Mouse (Mus musculus) kidney, embryonic 14.5 days (tissue): ENCODE data around the gene 1700023F06Rik. TPM values are rescaled to one million over a fixed set of nuclear protein-coding genes. Genes with fewer than 3 reads are reported as not detected.

Experiments
- ATAC-seq: fragments of 200-750 bp; cut with Nextera tagmentation; 2 replicates; pipeline ENCODE4 v1.8.0; 2017; ENCODE audit warnings: moderate number of reproducible peaks, mild to moderate bottlenecking, moderate TSS enrichment, moderate library complexity; ENCODE audit not compliant: low FRiP score, low TSS enrichment
- H3K27ac ChIP-seq: fragments of 300-500 bp; sonication (generic); 2 replicates; pipeline ENCODE4 v1.5.1; 2014; ENCODE audit warnings: low read depth, mild to moderate bottlenecking, low read length, moderate library complexity, mixed read lengths
- H3K27me3 ChIP-seq: fragments of 300-500 bp; sonication (generic); 2 replicates; pipeline ENCODE4 v1.6.1; 2014; ENCODE audit warnings: mild to moderate bottlenecking, low read length; ENCODE audit not compliant: control insufficient read depth, insufficient read depth
- H3K36me3 ChIP-seq: fragments of 300-500 bp; sonication (generic); 2 replicates; pipeline ENCODE4 v1.6.1; 2014; ENCODE audit warnings: low read length, mixed read lengths; ENCODE audit not compliant: control insufficient read depth, insufficient read depth
- H3K4me1 ChIP-seq: fragments of 300-500 bp; sonication (generic); 2 replicates; pipeline ENCODE4 v1.6.1; 2014; ENCODE audit warnings: low read length, mixed read lengths; ENCODE audit not compliant: control insufficient read depth, insufficient read depth
- H3K4me2 ChIP-seq: fragments of 300-500 bp; sonication (generic); replicated peaks from 2 replicates; pipeline ENCODE4 v1.6.1; 2014; ENCODE audit warnings: low read depth, mild to moderate bottlenecking, low read length
- H3K4me3 ChIP-seq: fragments of 300-500 bp; sonication (generic); 2 replicates; pipeline ENCODE4 v1.5.1; 2014; ENCODE audit warnings: mild to moderate bottlenecking, low read length
- H3K9ac ChIP-seq: fragments of 300-500 bp; sonication (generic); 2 replicates; pipeline ENCODE4 v1.6.1; 2014; ENCODE audit warnings: low read depth, mild to moderate bottlenecking, low read length, moderate library complexity
- H3K9me3 ChIP-seq: fragments of 300-500 bp; sonication (generic); 2 replicates; pipeline ENCODE4 v1.6.1; 2016; ENCODE audit warnings: low read length; ENCODE audit not compliant: control insufficient read depth
- WGBS: fragments of 180-500 bp; shearing (Covaris S2); extraction: QIAGEN DNeasy Blood & Tissue Kit; methylation state at CpG from one replicate; pipeline ENCODE4 v1.1.7; 2014; 5-methylcytosine and 5-hydroxymethylcytosine counted together
- polyA plus RNA-seq: library from polyadenylated mRNA; unstranded; fragments of >200 nt; fragmentation: Nextera tagmentation; extraction: Ambion mirVana; gene quantifications from 2 replicates; pipeline ENCODE4 v1.2.1, GENCODE M21; 2014

The 1700023F06Rik gene
- 0.26 and 0.29 TPM in 2 replicates for polyA plus RNA-seq

GRCm38 (mm10) chr11:103208458-103208857 is at the start of gene 1700023F06Rik:
Gene 1700023F06Rik (minus strand): TSS chr11:103208558.
- Histone ChIP-seq H3K4me1 (no peaks in the 10 kb centered on the region), H3K36me3 (no peaks in the 10 kb centered on the region), H3K27ac (no peak within 1 kb of the TSS), H3K9me3 (no peaks in the 10 kb centered on the region), H3K4me2 (no peak within 1 kb of the TSS), H3K4me3 (no peak within 1 kb of the TSS), H3K27me3 (no peaks in the 10 kb centered on the region), H3K9ac (no peak within 1 kb of the TSS)
- ATAC-seq, result no peak
- WGBS, result 91% methylated on average over 3 of the region's 3 CpGs

- H3K9ac ChIP-seq, result no peak overlapping the region
- H3K36me3 ChIP-seq, result no peaks in the 10 kb centered on the region
- no peak overlapping the region for H3K27ac ChIP-seq
- H3K4me1 ChIP-seq, result peaks cover 20% of the 10 kb centered on the region
- H3K27me3 ChIP-seq, result no peaks in the 10 kb centered on the region
- no peak for ATAC-seq
- H3K4me2 ChIP-seq, result no peak overlapping the region
- WGBS, result 90% methylated on average over 4 of the region's 4 CpGs
- no peak overlapping the region for H3K4me3 ChIP-seq
- no peaks in the 10 kb centered on the region for H3K9me3 ChIP-seq
Observed at GRCm38 (mm10) chr11:103257938-103258481, 49.7 kb upstream of the 1700023F06Rik start.

GRCm38 (mm10) chr11:103253605-103254004 is 45.2 kb upstream of the 1700023F06Rik start:
- H3K9ac ChIP-seq, result no peak overlapping the region
- no peak for ATAC-seq
- H3K4me2 ChIP-seq, result no peak overlapping the region
- no peaks in the 10 kb centered on the region for H3K9me3 ChIP-seq
- H3K36me3 ChIP-seq, result no peaks in the 10 kb centered on the region
- H3K27ac ChIP-seq, result no peak overlapping the region
- no peak overlapping the region for H3K4me3 ChIP-seq
- H3K4me1 ChIP-seq, result peaks cover under 1% of the 10 kb centered on the region; the same call in 1 of the 2 replicates
- WGBS, result 78% methylated on average over 5 of the region's 5 CpGs
- H3K27me3 ChIP-seq, result no peaks in the 10 kb centered on the region

GRCm38 (mm10) chr11:103252380-103252779 is 44.0 kb upstream of the 1700023F06Rik start:
- H3K4me1 ChIP-seq, result peaks cover 10% of the 10 kb centered on the region
- 88% methylated on average over 5 of the region's 5 CpGs for WGBS
- H3K4me3 ChIP-seq, result no peak overlapping the region
- no peaks in the 10 kb centered on the region for H3K36me3 ChIP-seq
- no peaks in the 10 kb centered on the region for H3K9me3 ChIP-seq
- H3K27me3 ChIP-seq, result no peaks in the 10 kb centered on the region
- no peak for ATAC-seq
- H3K4me2 ChIP-seq, result no peak overlapping the region
- no peak overlapping the region for H3K9ac ChIP-seq
- no peak overlapping the region for H3K27ac ChIP-seq

- ATAC-seq, result no peak
- Histone ChIP-seq H3K4me2 (no peak overlapping the region), H3K36me3 (no peaks in the 10 kb centered on the region), H3K9ac (no peak overlapping the region), H3K4me1 (peaks cover 23% of the 10 kb centered on the region), H3K27ac (no peak overlapping the region), H3K4me3 (no peak overlapping the region), H3K27me3 (no peaks in the 10 kb centered on the region), H3K9me3 (no peaks in the 10 kb centered on the region)
- 90% methylated on average over 3 of the region's 3 CpGs for WGBS
Observed at GRCm38 (mm10) chr11:103250324-103250723, 42.0 kb upstream of the 1700023F06Rik start.

GRCm38 (mm10) chr11:103249509-103249908 is 41.2 kb upstream of the 1700023F06Rik start:
- no peak overlapping the region for H3K27ac ChIP-seq
- 72% methylated on average over 6 of the region's 6 CpGs for WGBS
- no peaks in the 10 kb centered on the region for H3K36me3 ChIP-seq
- no peak overlapping the region for H3K9ac ChIP-seq
- no peak for ATAC-seq
- H3K27me3 ChIP-seq, result no peaks in the 10 kb centered on the region
- peaks cover 26% of the 10 kb centered on the region for H3K4me1 ChIP-seq
- no peak overlapping the region for H3K4me2 ChIP-seq
- H3K9me3 ChIP-seq, result no peaks in the 10 kb centered on the region
- no peak overlapping the region for H3K4me3 ChIP-seq

- Histone ChIP-seq H3K4me3 (no peak overlapping the region), H3K4me1 (peaks cover 26% of the 10 kb centered on the region), H3K27me3 (no peaks in the 10 kb centered on the region), H3K9ac (no peak overlapping the region), H3K27ac (no peak overlapping the region; the same call in 1 of the 2 replicates), H3K9me3 (no peaks in the 10 kb centered on the region), H3K36me3 (no peaks in the 10 kb centered on the region), H3K4me2 (no peak overlapping the region)
- no peak for ATAC-seq
- WGBS, result 74% methylated on average over 5 of the region's 5 CpGs
Observed at GRCm38 (mm10) chr11:103248837-103249236, 40.5 kb upstream of the 1700023F06Rik start.

GRCm38 (mm10) chr11:103247504-103248177 is 39.3 kb upstream of the 1700023F06Rik start:
- H3K4me3 ChIP-seq, result no peak overlapping the region
- H3K9ac ChIP-seq, result no peak overlapping the region
- H3K36me3 ChIP-seq, result no peaks in the 10 kb centered on the region
- H3K27ac ChIP-seq, result peak overlapping the region; percentile 30; the same call in 1 of the 2 replicates
- no peak overlapping the region for H3K4me2 ChIP-seq
- no peaks in the 10 kb centered on the region for H3K9me3 ChIP-seq
- peaks cover 26% of the 10 kb centered on the region for H3K4me1 ChIP-seq
- WGBS, result 63% methylated on average over 11 of the region's 11 CpGs
- H3K27me3 ChIP-seq, result no peaks in the 10 kb centered on the region
- ATAC-seq, result no peak

- Histone ChIP-seq H3K36me3 (no peaks in the 10 kb centered on the region), H3K4me1 (peaks cover 26% of the 10 kb centered on the region), H3K4me3 (no peak overlapping the region), H3K27me3 (no peaks in the 10 kb centered on the region), H3K27ac (no peak overlapping the region), H3K9me3 (no peaks in the 10 kb centered on the region), H3K4me2 (no peak overlapping the region), H3K9ac (no peak overlapping the region)
- 71% methylated on average over 4 of the region's 4 CpGs for WGBS
- no peak for ATAC-seq
Observed at GRCm38 (mm10) chr11:103246731-103247290, 38.5 kb upstream of the 1700023F06Rik start.
